ENCODE assay signal across 14 mouse cellular contexts in the genomic region with DNA sequence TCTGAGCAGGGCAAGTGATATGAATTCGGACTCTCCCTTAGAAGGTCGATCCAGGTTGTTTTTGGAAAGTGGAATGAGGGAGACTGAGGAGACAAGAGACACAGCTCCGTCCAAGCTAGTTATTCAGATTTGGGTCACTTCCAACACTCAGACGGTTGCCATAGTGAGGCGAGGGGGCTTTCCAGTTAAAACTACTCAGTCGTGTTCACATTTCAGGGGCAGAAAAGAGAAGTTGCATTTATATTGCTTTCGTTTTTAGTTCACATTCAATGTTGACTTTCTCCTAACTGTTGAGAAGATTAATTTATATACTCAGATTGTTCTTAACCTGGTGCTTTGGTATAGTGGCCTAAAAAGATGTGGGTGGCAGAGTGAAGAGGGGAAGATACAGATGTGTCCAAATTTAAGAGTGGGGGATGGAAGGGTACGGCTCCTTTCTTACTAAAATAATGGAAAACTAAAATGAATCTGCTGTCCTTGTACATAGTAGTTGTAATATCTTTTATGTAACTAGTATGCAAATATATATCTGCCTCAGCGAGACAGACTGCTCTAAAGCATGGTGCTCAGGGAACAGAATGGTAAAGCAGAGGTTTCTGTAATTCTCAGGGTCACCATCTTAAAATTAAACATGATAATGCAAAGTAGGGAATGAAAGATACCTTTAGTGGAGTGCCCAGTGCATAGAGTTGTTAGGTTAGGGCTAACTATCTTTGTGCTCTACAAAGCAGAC. TPM values are rescaled to one million over a fixed set of nuclear protein-coding genes. Genes with fewer than 3 reads are reported as not detected.
DNase-seq lines count a peak whose midpoint lies in the region; ATAC-seq and TF ChIP-seq lines count a peak whose summit lies in the region.
"Had no signal": no experiment of that assay in that cellular context is flagged by ENCODE, and none has a peak within 500 bp of the region (broad histone marks: within the 10 kb centered on the region; RNA-seq: fewer than 3 reads in every experiment).

No protein-coding gene starts in this region.

- WGBS in heart, embryonic 10.5 days = 75% methylated on average over 9 of the region's 9 CpGs

- no peaks in the 10 kb centered on the region for H3K27me3 ChIP-seq in heart, embryonic 10.5 days (ENCODE audit: insufficient read depth, poor library complexity, severe bottlenecking)
- H3K27me3 ChIP-seq: liver, embryonic 13.5 days had no signal

- H3K27ac ChIP-seq in layer of hippocampus, adult 2 months = peak overlapping the region; percentile 51; the same call in 1 of the 2 replicates
- H3K27ac ChIP-seq in heart, embryonic 10.5 days = no peak overlapping the region
- H3K27ac ChIP-seq: liver, embryonic 13.5 days had no signal

- DNase-seq in layer of hippocampus, adult 2 months (ENCODE audit: low spot score in 2 of 2) = peak in 1 of 2 experiments; percentile 11
- no peak for DNase-seq in layer of hippocampus, postnatal 25 days (ENCODE audit: extremely low spot score in 1 of 2, low spot score in 1 of 2)
- peak; percentile 64 to 79 for DNase-seq in right cerebral cortex, postnatal 10 days (ENCODE audit: low spot score in 2 of 2)
- DNase-seq in right cerebral cortex, postnatal 36 days (ENCODE audit: low spot score in 2 of 2) = no peak
- DNase-seq in spleen, postnatal 36 days (ENCODE audit: low spot score in 2 of 2) = peak; percentile 82 to 87
- DNase-seq in heart, embryonic 10.5 days (ENCODE audit: low spot score) = no peak
- DNase-seq in urinary bladder, postnatal 4 days (ENCODE audit: low spot score in 2 of 2) = no peak
- DNase-seq: heart, postnatal 36 days; liver, embryonic 13.5 days had no signal

- H3K36me3 ChIP-seq in heart, embryonic 10.5 days = no peaks in the 10 kb centered on the region
- H3K36me3 ChIP-seq: liver, embryonic 13.5 days had no signal

- no peaks in the 10 kb centered on the region for H3K9me3 ChIP-seq in heart, embryonic 10.5 days
- H3K9me3 ChIP-seq: liver, embryonic 13.5 days had no signal

- TF ChIP-seq CTCF in layer of hippocampus, adult 2 months (conservative IDR thresholded peaks at IDR 0.05) = no peak

- H3K4me3 ChIP-seq in layer of hippocampus, adult 2 months = peak overlapping the region; percentile 22; the same call in 1 of the 2 replicates
- no peak overlapping the region for H3K4me3 ChIP-seq in heart, embryonic 10.5 days
- H3K4me3 ChIP-seq: liver, embryonic 13.5 days had no signal

- peak; percentile 84 for ATAC-seq in granulocyte monocyte progenitor cell, adult 5-6 weeks (replicated peaks; ENCODE audit: poor library complexity, severe bottlenecking)
- ATAC-seq: activated CD4-positive, CD25-positive, alpha-beta regulatory T cell, adult 4 months had no signal

- no peaks in the 10 kb centered on the region for H3K4me1 ChIP-seq in heart, embryonic 10.5 days
- H3K4me1 ChIP-seq: liver, embryonic 13.5 days had no signal

RNA-seq across cellular contexts. Expression of a gene that starts 49.9 kb away (rescaled TPM):
- not detected for total RNA-seq in layer of hippocampus, adult 2 months (2021)
- total RNA-seq in layer of hippocampus, postnatal 25 days (2021) = not detected
- total RNA-seq in granulocyte monocyte progenitor cell, adult 5-6 weeks (2014; fragmentation: Nextera tagmentation) = not detected in 2 replicates
- not detected in 2 replicates for total RNA-seq in granulocyte monocyte progenitor cell, adult 5-6 weeks (2017)
- not detected in 2 replicates for polyA plus RNA-seq in heart, embryonic 10.5 days (2016; fragmentation: Nextera tagmentation; extraction: Ambion mirVana)
- total RNA-seq: ES-E14; heart, postnatal 36 days; layer of hippocampus, postnatal 36 days had no signal
- polyA plus RNA-seq: activated CD4-positive, CD25-positive, alpha-beta regulatory T cell, adult 4 months; kidney, embryonic 14.5 days; liver, embryonic 13.5 days had no signal

Comparison
In these comparisons a context has a peak if more than half of its experiments do, and no peak if none do; other contexts are left out.
1. DNase-seq: peak in right cerebral cortex, postnatal 10 days (2 of 2) and spleen, postnatal 36 days (2 of 2); none in layer of hippocampus, postnatal 25 days (0 of 2), right cerebral cortex, postnatal 36 days (0 of 2), heart, embryonic 10.5 days (single experiment) and urinary bladder, postnatal 4 days (0 of 2).